Mouse (Mus musculus) forebrain, embryonic 14.5 days (tissue): Measurements from ENCODE around the gene Napa. TPM values are rescaled to one million over a fixed set of nuclear protein-coding genes. Genes with fewer than 3 reads are reported as not detected.

ENCODE experiments used
- ATAC-seq: fragments of 200-750 bp; cut with Nextera tagmentation; 2 replicates; pipeline ENCODE4 v1.8.0; 2017; ENCODE audit warnings: mild to moderate bottlenecking, moderate library complexity
- DNase-seq: peaks from one replicate; pipeline ENCODE4 v3.0.0-alpha.2; 2015; ENCODE audit warnings: low spot score
- H3K27ac ChIP-seq: fragments of 300-500 bp; sonication (generic); 2 replicates; pipeline ENCODE4 v1.5.1; 2014; ENCODE audit warnings: low read depth, mild to moderate bottlenecking, control low read depth, low read length, moderate library complexity
- H3K27me3 ChIP-seq: fragments of 300-500 bp; sonication (generic); replicated peaks from 2 replicates; pipeline ENCODE4 v1.6.1; 2014; ENCODE audit warnings: low read length, control low read depth, mixed read lengths; ENCODE audit not compliant: control insufficient read depth, insufficient read depth
- H3K36me3 ChIP-seq: fragments of 300-500 bp; sonication (generic); 2 replicates; pipeline ENCODE4 v1.6.1; 2014; ENCODE audit warnings: low read length, control low read depth; ENCODE audit not compliant: control insufficient read depth, insufficient read depth
- H3K4me1 ChIP-seq: fragments of 300-500 bp; sonication (generic); 2 replicates; pipeline ENCODE4 v1.6.1; 2014; ENCODE audit warnings: antibody characterized with exemption, low read length, control low read depth; ENCODE audit not compliant: control insufficient read depth, insufficient read depth
- H3K4me2 ChIP-seq: fragments of 300-500 bp; sonication (generic); 2 replicates; pipeline ENCODE4 v1.6.1; 2014; ENCODE audit warnings: mild to moderate bottlenecking, control low read depth, low read length
- H3K4me3 ChIP-seq: fragments of 300-500 bp; sonication (generic); 2 replicates; pipeline ENCODE4 v1.5.1; 2014; ENCODE audit warnings: low read depth, low read length, control low read depth
- H3K9ac ChIP-seq: fragments of 300-500 bp; sonication (generic); 2 replicates; pipeline ENCODE4 v1.6.1; 2014; ENCODE audit warnings: mild to moderate bottlenecking, low read length, control low read depth, moderate library complexity
- H3K9me3 ChIP-seq: fragments of 300-500 bp; sonication (generic); replicated peaks from 2 replicates; pipeline ENCODE4 v1.6.1; 2016; ENCODE audit warnings: low read length, control low read depth, mixed read lengths; ENCODE audit not compliant: control insufficient read depth
- WGBS: fragments of 180-500 bp; shearing (Covaris S2); extraction: QIAGEN DNeasy Blood & Tissue Kit; methylation state at CpG from one replicate; pipeline ENCODE4 v1.1.7; 2014; 5-methylcytosine and 5-hydroxymethylcytosine counted together
- polyA plus RNA-seq: library from polyadenylated mRNA; unstranded; fragments of >200 nt; fragmentation: Nextera tagmentation; extraction: Ambion mirVana; gene quantifications from 2 replicates; pipeline ENCODE4 v1.2.1, GENCODE M21; 2014

Napa gene
- polyA plus RNA-seq, 1 experiment from 2014 or later: 156 TPM

GRCm38 (mm10) chr7:16125829-16126228 is 27.6 kb downstream of the Napa start:
- DNase-seq: no peak
- peaks cover 9% of the 10 kb centered on the region for H3K4me1 ChIP-seq
- no peak overlapping the region for H3K9ac ChIP-seq
- no peak overlapping the region for H3K4me3 ChIP-seq
- ATAC-seq: no peak
- H3K9me3 ChIP-seq: no peaks in the 10 kb centered on the region
- no peaks in the 10 kb centered on the region for H3K27me3 ChIP-seq
- H3K4me2 ChIP-seq: no peak overlapping the region
- WGBS: 92% methylated on average over 9 of the region's 9 CpGs
- H3K27ac ChIP-seq: no peak overlapping the region
- H3K36me3 ChIP-seq: 0 out of 2 replicates have a peak, but pooled peaks cover 6% of the 10 kb centered on the region

- Histone ChIP-seq H3K9me3 (no peaks in the 10 kb centered on the region), H3K4me2 (no peak overlapping the region), H3K27me3 (no peaks in the 10 kb centered on the region), H3K4me1 (peaks cover 30% of the 10 kb centered on the region), H3K4me3 (no peak overlapping the region), H3K36me3 (0 out of 2 replicates have a peak, but pooled peaks cover 3% of the 10 kb centered on the region), H3K27ac (no peak overlapping the region), H3K9ac (no peak overlapping the region)
- 74% methylated on average over 6 of the region's 6 CpGs for WGBS
- ATAC-seq: no peak
- DNase-seq: no peak
These were observed 30.1 kb downstream of the Napa start for GRCm38 (mm10) chr7:16128344-16128743.

- Histone ChIP-seq H3K4me2 (peak overlapping the region; percentile 73), H3K4me1 (peaks cover 34% of the 10 kb centered on the region), H3K9ac (no peak overlapping the region), H3K4me3 (no peak overlapping the region), H3K9me3 (no peaks in the 10 kb centered on the region), H3K36me3 (0 out of 2 replicates have a peak, but pooled peaks cover 3% of the 10 kb centered on the region), H3K27me3 (no peaks in the 10 kb centered on the region), H3K27ac (no peak overlapping the region; the same call in 1 of the 2 replicates)
- 63% methylated on average over 5 of the region's 5 CpGs for WGBS
- ATAC-seq (no peak), DNase-seq (no peak)
These were observed 30.6 kb downstream of the Napa start for GRCm38 (mm10) chr7:16128899-16129298.

- H3K4me1 ChIP-seq: peaks cover 39% of the 10 kb centered on the region
These were observed 31.2 kb downstream of the Napa start, which contains the start of gene Slc8a2 for GRCm38 (mm10) chr7:16129421-16129845. Gene Slc8a2 (plus strand): TSS chr7:16129826.

GRCm38 (mm10) chr7:16129846-16130691 is 31.8 kb downstream of the Napa start:
- Histone ChIP-seq H3K4me2 (peak overlapping the region; percentile 73), H3K27ac (peak overlapping the region; percentile 61), H3K9me3 (no peaks in the 10 kb centered on the region), H3K9ac (peak overlapping the region; percentile 66), H3K36me3 (peaks cover 5% of the 10 kb centered on the region; the same call in 1 of the 2 replicates), H3K27me3 (no peaks in the 10 kb centered on the region), H3K4me3 (peak overlapping the region; percentile 34), H3K4me1 (peaks cover 45% of the 10 kb centered on the region)
- ATAC-seq (peak; percentile 80), DNase-seq (peak; percentile 91)
- 1% methylated on average over 36 of the region's 38 CpGs for WGBS

More at GRCm38 (mm10) chr7:16129421-16129845, 31.2 kb downstream of the Napa start, which contains the start of gene Slc8a2:
- H3K4me3 ChIP-seq: peak within 1 kb of the TSS; percentile 34
- ATAC-seq (peak; percentile 79), DNase-seq (peak; percentile 88)
- peak within 1 kb of the TSS; percentile 66 for H3K9ac ChIP-seq
- peak within 1 kb of the TSS; percentile 61 for H3K27ac ChIP-seq
- no peaks in the 10 kb centered on the region for H3K27me3 ChIP-seq
- H3K4me2 ChIP-seq: peak within 1 kb of the TSS; percentile 73
- WGBS: under 1% methylated on average over 12 of the region's 12 CpGs
- H3K9me3 ChIP-seq: no peaks in the 10 kb centered on the region
- peaks cover 3% of the 10 kb centered on the region; the same call in 1 of the 2 replicates for H3K36me3 ChIP-seq

GRCm38 (mm10) chr7:16130956-16131634 is 32.8 kb downstream of the Napa start:
- H3K9ac ChIP-seq: peak overlapping the region; percentile 66
- no peaks in the 10 kb centered on the region for H3K9me3 ChIP-seq
- peaks cover 2% of the 10 kb centered on the region; the same call in 1 of the 2 replicates for H3K36me3 ChIP-seq
- DNase-seq (no peak), ATAC-seq (no peak)
- peak overlapping the region; percentile 73 for H3K4me2 ChIP-seq
- WGBS: 38% methylated on average over 13 of the region's 13 CpGs
- peaks cover 45% of the 10 kb centered on the region for H3K4me1 ChIP-seq
- peak overlapping the region; percentile 53; the same call in 1 of the 2 replicates for H3K27ac ChIP-seq
- H3K4me3 ChIP-seq: peak overlapping the region; percentile 34
- no peaks in the 10 kb centered on the region for H3K27me3 ChIP-seq

GRCm38 (mm10) chr7:16132161-16132581 is 33.9 kb downstream of the Napa start:
- DNase-seq (peak; percentile 70), ATAC-seq (no peak)
- H3K4me3 ChIP-seq: peak overlapping the region; percentile 1; the same call in 1 of the 2 replicates
- no peaks in the 10 kb centered on the region for H3K27me3 ChIP-seq
- no peak overlapping the region for H3K9ac ChIP-seq
- 5% methylated on average over 7 of the region's 7 CpGs for WGBS
- H3K36me3 ChIP-seq: peaks cover 4% of the 10 kb centered on the region
- H3K9me3 ChIP-seq: no peaks in the 10 kb centered on the region
- peaks cover 45% of the 10 kb centered on the region for H3K4me1 ChIP-seq
- no peak overlapping the region for H3K27ac ChIP-seq
- peak overlapping the region; percentile 73 for H3K4me2 ChIP-seq

- H3K4me3 ChIP-seq: no peak overlapping the region
- no peaks in the 10 kb centered on the region for H3K27me3 ChIP-seq
- H3K27ac ChIP-seq: 0 out of 2 replicates have a peak overlapping the region, but pooled peaks have one; percentile 27
- H3K36me3 ChIP-seq: peaks cover 6% of the 10 kb centered on the region
- no peak for ATAC-seq
- DNase-seq: no peak
- no peak overlapping the region for H3K9ac ChIP-seq
- peaks cover 45% of the 10 kb centered on the region for H3K4me1 ChIP-seq
- 66% methylated on average over 3 of the region's 3 CpGs for WGBS
- no peaks in the 10 kb centered on the region for H3K9me3 ChIP-seq
- H3K4me2 ChIP-seq: peak overlapping the region; percentile 73; the same call in 1 of the 2 replicates
These were observed 34.7 kb downstream of the Napa start for GRCm38 (mm10) chr7:16132926-16133325.
